Mouse (Mus musculus): ENCODE results near the gene Axin1. TPM values are rescaled to one million over a fixed set of nuclear protein-coding genes. Genes with fewer than 3 reads are reported as not detected.

Gene Axin1
- polyA plus RNA-seq, 1 experiment from 2014 or later, result 17.9 TPM

GRCm38 (mm10) chr17:26221508-26221907 is 83.0 kb downstream of the Axin1 start:
- Histone ChIP-seq H3K27me3 (ENCODE audit: control insufficient read depth, insufficient read depth, low read length) (no peaks in the 10 kb centered on the region), H3K4me3 (ENCODE audit: low read depth, low read length) (no peak overlapping the region), H3K9me3 (replicated peaks; ENCODE audit: control insufficient read depth, low read length) (no peaks in the 10 kb centered on the region), H3K4me2 (ENCODE audit: low read depth, low read length) (no peak overlapping the region), H3K27ac (replicated peaks; ENCODE audit: low read depth, low read length) (no peak overlapping the region), H3K36me3 (replicated peaks; ENCODE audit: control insufficient read depth, insufficient read depth, low read depth, low read length) (no peaks in the 10 kb centered on the region), H3K9ac (replicated peaks; ENCODE audit: low read length) (no peak overlapping the region), H3K4me1 (ENCODE audit: control insufficient read depth, insufficient read depth, low read length) (no peaks in the 10 kb centered on the region)
- ATAC-seq (replicated peaks; ENCODE audit: insufficient number of reproducible peaks, low FRiP score, low TSS enrichment, low read depth) (no peak), DNase-seq (ENCODE audit: low spot score) (no peak)
- WGBS, result 70% methylated on average over 2 of the region's 2 CpGs

GRCm38 (mm10) chr17:26225150-26225549 is 86.7 kb downstream of the Axin1 start:
- ATAC-seq (replicated peaks; ENCODE audit: insufficient number of reproducible peaks, low FRiP score, low TSS enrichment, low read depth) (no peak), DNase-seq (ENCODE audit: low spot score) (no peak)
- H3K27me3 ChIP-seq (ENCODE audit: control insufficient read depth, insufficient read depth, low read length), result no peaks in the 10 kb centered on the region
- H3K36me3 ChIP-seq (replicated peaks; ENCODE audit: control insufficient read depth, insufficient read depth, low read depth, low read length), result no peaks in the 10 kb centered on the region
- H3K9ac ChIP-seq (replicated peaks; ENCODE audit: low read length), result no peak overlapping the region
- H3K4me2 ChIP-seq (ENCODE audit: low read depth, low read length), result no peak overlapping the region
- H3K27ac ChIP-seq (replicated peaks; ENCODE audit: low read depth, low read length), result no peak overlapping the region
- no peaks in the 10 kb centered on the region for H3K9me3 ChIP-seq (replicated peaks; ENCODE audit: control insufficient read depth, low read length)
- WGBS, result 83% methylated on average over 12 of the region's 12 CpGs
- no peaks in the 10 kb centered on the region for H3K4me1 ChIP-seq (ENCODE audit: control insufficient read depth, insufficient read depth, low read length)
- H3K4me3 ChIP-seq (ENCODE audit: low read depth, low read length), result no peak overlapping the region

GRCm38 (mm10) chr17:26229776-26230175 is 91.3 kb downstream of the Axin1 start:
- WGBS, result 92% methylated on average over 5 of the region's 5 CpGs

GRCm38 (mm10) chr17:26231156-26231555 is 92.7 kb downstream of the Axin1 start:
- ATAC-seq (replicated peaks; ENCODE audit: insufficient number of reproducible peaks, low FRiP score, low TSS enrichment, low read depth), result no peak
- H3K27me3 ChIP-seq (ENCODE audit: control insufficient read depth, insufficient read depth, low read length), result no peaks in the 10 kb centered on the region
- no peak overlapping the region for H3K27ac ChIP-seq (replicated peaks; ENCODE audit: low read depth, low read length)
- no peak overlapping the region for H3K9ac ChIP-seq (replicated peaks; ENCODE audit: low read length)
- no peak overlapping the region for H3K4me2 ChIP-seq (ENCODE audit: low read depth, low read length)
- DNase-seq (ENCODE audit: low spot score), result no peak
- 83% methylated on average over 5 of the region's 5 CpGs for WGBS
- H3K9me3 ChIP-seq (replicated peaks; ENCODE audit: control insufficient read depth, low read length), result no peaks in the 10 kb centered on the region
- no peaks in the 10 kb centered on the region for H3K4me1 ChIP-seq (ENCODE audit: control insufficient read depth, insufficient read depth, low read length)
- no peaks in the 10 kb centered on the region for H3K36me3 ChIP-seq (replicated peaks; ENCODE audit: control insufficient read depth, insufficient read depth, low read depth, low read length)
- no peak overlapping the region for H3K4me3 ChIP-seq (ENCODE audit: low read depth, low read length)

More at GRCm38 (mm10) chr17:26229776-26230175, 91.3 kb downstream of the Axin1 start:
- ATAC-seq (replicated peaks; ENCODE audit: insufficient number of reproducible peaks, low FRiP score, low TSS enrichment, low read depth) (no peak), DNase-seq (ENCODE audit: low spot score) (no peak)
- no peak overlapping the region for H3K4me3 ChIP-seq (ENCODE audit: low read depth, low read length)
- H3K27ac ChIP-seq (replicated peaks; ENCODE audit: low read depth, low read length), result no peak overlapping the region
- no peaks in the 10 kb centered on the region for H3K4me1 ChIP-seq (ENCODE audit: control insufficient read depth, insufficient read depth, low read length)
- H3K9me3 ChIP-seq (replicated peaks; ENCODE audit: control insufficient read depth, low read length), result no peaks in the 10 kb centered on the region
- no peaks in the 10 kb centered on the region for H3K27me3 ChIP-seq (ENCODE audit: control insufficient read depth, insufficient read depth, low read length)
- no peak overlapping the region for H3K9ac ChIP-seq (replicated peaks; ENCODE audit: low read length)
- H3K4me2 ChIP-seq (ENCODE audit: low read depth, low read length), result no peak overlapping the region
- no peaks in the 10 kb centered on the region for H3K36me3 ChIP-seq (replicated peaks; ENCODE audit: control insufficient read depth, insufficient read depth, low read depth, low read length)

- DNase-seq (ENCODE audit: low spot score), result no peak
- Histone ChIP-seq H3K4me1 (ENCODE audit: control insufficient read depth, insufficient read depth, low read length) (no peaks in the 10 kb centered on the region), H3K9me3 (replicated peaks; ENCODE audit: control insufficient read depth, low read length) (no peaks in the 10 kb centered on the region), H3K4me2 (ENCODE audit: low read depth, low read length) (no peak overlapping the region), H3K27me3 (ENCODE audit: control insufficient read depth, insufficient read depth, low read length) (no peaks in the 10 kb centered on the region), H3K27ac (replicated peaks; ENCODE audit: low read depth, low read length) (no peak overlapping the region), H3K36me3 (replicated peaks; ENCODE audit: control insufficient read depth, insufficient read depth, low read depth, low read length) (no peaks in the 10 kb centered on the region), H3K4me3 (ENCODE audit: low read depth, low read length) (no peak overlapping the region), H3K9ac (replicated peaks; ENCODE audit: low read length) (no peak overlapping the region)
- ATAC-seq (replicated peaks; ENCODE audit: insufficient number of reproducible peaks, low FRiP score, low TSS enrichment, low read depth), result no peak
- 70% methylated on average over 8 of the region's 8 CpGs for WGBS
Measured at GRCm38 (mm10) chr17:26232863-26233262, 94.4 kb downstream of the Axin1 start.

GRCm38 (mm10) chr17:26234386-26234785 is 95.9 kb downstream of the Axin1 start:
- no peaks in the 10 kb centered on the region for H3K9me3 ChIP-seq (replicated peaks; ENCODE audit: control insufficient read depth, low read length)
- no peak overlapping the region for H3K27ac ChIP-seq (replicated peaks; ENCODE audit: low read depth, low read length)
- no peaks in the 10 kb centered on the region for H3K36me3 ChIP-seq (replicated peaks; ENCODE audit: control insufficient read depth, insufficient read depth, low read depth, low read length)
- no peak overlapping the region for H3K9ac ChIP-seq (replicated peaks; ENCODE audit: low read length)
- ATAC-seq (replicated peaks; ENCODE audit: insufficient number of reproducible peaks, low FRiP score, low TSS enrichment, low read depth) (no peak), DNase-seq (ENCODE audit: low spot score) (no peak)
- no peaks in the 10 kb centered on the region for H3K27me3 ChIP-seq (ENCODE audit: control insufficient read depth, insufficient read depth, low read length)
- no peak overlapping the region for H3K4me3 ChIP-seq (ENCODE audit: low read depth, low read length)
- WGBS, result 91% methylated on average over 8 of the region's 8 CpGs
- H3K4me1 ChIP-seq (ENCODE audit: control insufficient read depth, insufficient read depth, low read length), result no peaks in the 10 kb centered on the region
- H3K4me2 ChIP-seq (ENCODE audit: low read depth, low read length), result no peak overlapping the region

- no peaks in the 10 kb centered on the region for H3K36me3 ChIP-seq (replicated peaks; ENCODE audit: control insufficient read depth, insufficient read depth, low read depth, low read length)
- no peak overlapping the region for H3K4me2 ChIP-seq (ENCODE audit: low read depth, low read length)
- DNase-seq (ENCODE audit: low spot score), result no peak
- no peaks in the 10 kb centered on the region for H3K4me1 ChIP-seq (ENCODE audit: control insufficient read depth, insufficient read depth, low read length)
- no peaks in the 10 kb centered on the region for H3K9me3 ChIP-seq (replicated peaks; ENCODE audit: control insufficient read depth, low read length)
- H3K4me3 ChIP-seq (ENCODE audit: low read depth, low read length), result no peak overlapping the region
- no peak overlapping the region for H3K9ac ChIP-seq (replicated peaks; ENCODE audit: low read length)
- H3K27ac ChIP-seq (replicated peaks; ENCODE audit: low read depth, low read length), result no peak overlapping the region
- no peaks in the 10 kb centered on the region for H3K27me3 ChIP-seq (ENCODE audit: control insufficient read depth, insufficient read depth, low read length)
- 41% methylated on average over 13 of the region's 13 CpGs for WGBS
- no peak for ATAC-seq (replicated peaks; ENCODE audit: insufficient number of reproducible peaks, low FRiP score, low TSS enrichment, low read depth)
Measured at GRCm38 (mm10) chr17:26235077-26235815, 96.8 kb downstream of the Axin1 start.

GRCm38 (mm10) chr17:26237667-26238066 is 99.2 kb downstream of the Axin1 start:
- ATAC-seq (replicated peaks; ENCODE audit: insufficient number of reproducible peaks, low FRiP score, low TSS enrichment, low read depth), result no peak
- Histone ChIP-seq H3K4me2 (ENCODE audit: low read depth, low read length) (no peak overlapping the region), H3K4me1 (ENCODE audit: control insufficient read depth, insufficient read depth, low read length) (no peaks in the 10 kb centered on the region), H3K4me3 (ENCODE audit: low read depth, low read length) (no peak overlapping the region), H3K27me3 (ENCODE audit: control insufficient read depth, insufficient read depth, low read length) (no peaks in the 10 kb centered on the region), H3K27ac (replicated peaks; ENCODE audit: low read depth, low read length) (no peak overlapping the region), H3K36me3 (replicated peaks; ENCODE audit: control insufficient read depth, insufficient read depth, low read depth, low read length) (no peaks in the 10 kb centered on the region), H3K9ac (replicated peaks; ENCODE audit: low read length) (no peak overlapping the region), H3K9me3 (replicated peaks; ENCODE audit: control insufficient read depth, low read length) (no peaks in the 10 kb centered on the region)
- DNase-seq (ENCODE audit: low spot score), result no peak
- WGBS, result 88% methylated on average over 10 of the region's 10 CpGs
